Comparison of ENCODE assay signal across 14 mouse cellular contexts in the genomic region with DNA sequence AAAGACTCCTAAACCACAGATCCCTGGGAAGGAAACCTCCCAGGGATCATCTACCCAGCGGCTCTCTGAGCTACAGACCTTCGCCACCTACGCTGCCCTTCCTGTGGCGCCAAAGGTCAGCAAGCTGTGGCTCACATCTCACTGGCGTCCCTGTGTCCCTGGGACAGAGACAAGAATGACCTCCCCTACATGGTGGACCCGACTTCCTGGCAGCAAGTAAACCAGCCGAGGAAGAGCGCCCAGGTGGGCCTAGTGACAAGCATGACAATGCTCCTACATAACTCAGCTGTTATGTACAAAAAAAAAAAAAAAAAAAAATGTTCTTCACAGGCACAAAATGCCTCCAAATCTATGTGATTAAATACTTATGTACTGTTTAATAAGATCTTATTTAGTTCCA. TPM values are rescaled to one million over a fixed set of nuclear protein-coding genes. Genes with fewer than 3 reads are reported as not detected.
A peak's percentile ranks its signal among the peaks of the same experiment; 100 is the strongest.
DNase-seq lines count a peak whose midpoint lies in the region; ATAC-seq and TF ChIP-seq lines count a peak whose summit lies in the region.
"Had no signal": no experiment of that assay in that cellular context is flagged by ENCODE, and none has a peak within 500 bp of the region (broad histone marks: within the 10 kb centered on the region; RNA-seq: fewer than 3 reads in every experiment).

No protein-coding gene starts in this region.

- WGBS in hindbrain, embryonic 15.5 days, result 91% methylated on average over 8 of the region's 8 CpGs
- WGBS in hindbrain, postnatal 0 days, result 83% methylated on average over 8 of the region's 8 CpGs
- WGBS in midbrain, embryonic 13.5 days, result 87% methylated on average over 8 of the region's 8 CpGs
- WGBS in midbrain, embryonic 14.5 days, result 85% methylated on average over 8 of the region's 8 CpGs
- 79% methylated on average over 8 of the region's 8 CpGs for WGBS in stomach, embryonic 16.5 days
- WGBS in forebrain, embryonic 15.5 days, result 88% methylated on average over 8 of the region's 8 CpGs

- H3ac ChIP-seq in C2C12 (ENCODE audit: control insufficient read depth, insufficient read length, low read depth), result peak overlapping the region; percentile 12

- 0 out of 2 replicates have a peak, but pooled peaks cover 2% of the 10 kb centered on the region for H3K4me1 ChIP-seq in hindbrain, embryonic 15.5 days (replicated peaks)
- H3K4me1 ChIP-seq in hindbrain, postnatal 0 days (ENCODE audit: insufficient read depth, low read length), result no peaks in the 10 kb centered on the region
- H3K4me1 ChIP-seq in midbrain, embryonic 13.5 days (replicated peaks), result no peaks in the 10 kb centered on the region
- H3K4me1 ChIP-seq in midbrain, embryonic 14.5 days (ENCODE audit: control insufficient read depth, insufficient read depth, low read length), result no peaks in the 10 kb centered on the region
- peaks cover 4% of the 10 kb centered on the region; the same call in 1 of the 2 replicates for H3K4me1 ChIP-seq in stomach, embryonic 16.5 days (ENCODE audit: control insufficient read depth, insufficient read depth, low read length)
- no peaks in the 10 kb centered on the region for H3K4me1 ChIP-seq in forebrain, embryonic 15.5 days
- H3K4me1 ChIP-seq: forebrain, embryonic 10.5 days; forebrain, embryonic 13.5 days; hindbrain, embryonic 12.5 days had no signal

- no peaks in the 10 kb centered on the region for H3K79me3 ChIP-seq in C2C12 (ENCODE audit: low read depth)

- H3K36me3 ChIP-seq in hindbrain, embryonic 15.5 days, result peaks cover 15% of the 10 kb centered on the region; the same call in 1 of the 2 replicates
- peaks cover 8% of the 10 kb centered on the region; the same call in 1 of the 2 replicates for H3K36me3 ChIP-seq in hindbrain, postnatal 0 days (ENCODE audit: insufficient read depth, low read length)
- H3K36me3 ChIP-seq in midbrain, embryonic 13.5 days, result peaks cover 23% of the 10 kb centered on the region
- peaks cover 27% of the 10 kb centered on the region for H3K36me3 ChIP-seq in midbrain, embryonic 14.5 days (ENCODE audit: control insufficient read depth, insufficient read depth, low read length)
- peaks cover 9% of the 10 kb centered on the region for H3K36me3 ChIP-seq in C2C12 (ENCODE audit: control insufficient read depth, insufficient read depth)
- H3K36me3 ChIP-seq in stomach, embryonic 16.5 days (ENCODE audit: control insufficient read depth, insufficient read depth, low read length), result 0 out of 2 replicates have a peak, but pooled peaks cover 4% of the 10 kb centered on the region
- H3K36me3 ChIP-seq in forebrain, embryonic 15.5 days, result peaks cover 13% of the 10 kb centered on the region

- H3K9me3 ChIP-seq in hindbrain, embryonic 15.5 days, result no peaks in the 10 kb centered on the region
- H3K9me3 ChIP-seq in hindbrain, postnatal 0 days (ENCODE audit: low read length), result no peaks in the 10 kb centered on the region
- no peaks in the 10 kb centered on the region for H3K9me3 ChIP-seq in midbrain, embryonic 13.5 days
- H3K9me3 ChIP-seq in midbrain, embryonic 14.5 days (ENCODE audit: control insufficient read depth, low read length), result no peaks in the 10 kb centered on the region
- H3K9me3 ChIP-seq in stomach, embryonic 16.5 days (replicated peaks; ENCODE audit: control insufficient read depth, low read length), result no peaks in the 10 kb centered on the region
- no peaks in the 10 kb centered on the region for H3K9me3 ChIP-seq in forebrain, embryonic 15.5 days
- H3K9me3 ChIP-seq: forebrain, embryonic 10.5 days; forebrain, embryonic 13.5 days; heart, embryonic 10.5 days; hindbrain, embryonic 12.5 days had no signal

- no peak for TF ChIP-seq CTCF in hindbrain, postnatal 0 days (IDR thresholded peaks at IDR 0.05; ENCODE audit: low read depth)
- TF ChIP-seq CTCF in C2C12 (IDR thresholded peaks at IDR 0.05; ENCODE audit: control insufficient read depth, insufficient read depth, insufficient read length), result no peak

- H3K79me2 ChIP-seq in C2C12 (ENCODE audit: control insufficient read depth, insufficient read depth), result no peaks in the 10 kb centered on the region

- H3K27ac ChIP-seq in hindbrain, embryonic 15.5 days (replicated peaks), result no peak overlapping the region
- H3K27ac ChIP-seq in hindbrain, postnatal 0 days, result no peak overlapping the region
- no peak overlapping the region for H3K27ac ChIP-seq in midbrain, embryonic 13.5 days
- H3K27ac ChIP-seq in midbrain, embryonic 14.5 days (replicated peaks; ENCODE audit: low read depth, low read length), result no peak overlapping the region
- peak overlapping the region; percentile 46; the same call in 1 of the 2 replicates for H3K27ac ChIP-seq in stomach, embryonic 16.5 days (ENCODE audit: low read length)
- H3K27ac ChIP-seq in forebrain, embryonic 15.5 days (replicated peaks), result no peak overlapping the region
- H3K27ac ChIP-seq: forebrain, embryonic 10.5 days; forebrain, embryonic 13.5 days; gastrocnemius, adult 2 months; heart, adult 2 months; heart, embryonic 10.5 days; hindbrain, embryonic 12.5 days had no signal

- H3K9ac ChIP-seq in hindbrain, embryonic 15.5 days, result 0 out of 2 replicates have a peak overlapping the region, but pooled peaks have one; percentile 4
- H3K9ac ChIP-seq in hindbrain, postnatal 0 days (replicated peaks; ENCODE audit: low read length), result no peak overlapping the region
- no peak overlapping the region for H3K9ac ChIP-seq in midbrain, embryonic 13.5 days (replicated peaks)
- no peak overlapping the region for H3K9ac ChIP-seq in midbrain, embryonic 14.5 days (replicated peaks; ENCODE audit: low read length)
- no peak overlapping the region for H3K9ac ChIP-seq in stomach, embryonic 16.5 days (ENCODE audit: low read length)
- H3K9ac ChIP-seq in forebrain, embryonic 15.5 days (replicated peaks), result no peak overlapping the region
- H3K9ac ChIP-seq: forebrain, embryonic 13.5 days; forebrain, postnatal 0 days; hindbrain, embryonic 12.5 days had no signal

- H3K4me2 ChIP-seq in hindbrain, embryonic 15.5 days, result no peak overlapping the region
- H3K4me2 ChIP-seq in hindbrain, postnatal 0 days (ENCODE audit: low read depth, low read length), result no peak overlapping the region
- H3K4me2 ChIP-seq in midbrain, embryonic 13.5 days (replicated peaks), result no peak overlapping the region
- no peak overlapping the region for H3K4me2 ChIP-seq in midbrain, embryonic 14.5 days (ENCODE audit: low read length)
- H3K4me2 ChIP-seq in stomach, embryonic 16.5 days (ENCODE audit: low read depth, low read length), result no peak overlapping the region
- H3K4me2 ChIP-seq in forebrain, embryonic 15.5 days (replicated peaks), result no peak overlapping the region
- H3K4me2 ChIP-seq: hindbrain, embryonic 12.5 days had no signal

- no peak for ATAC-seq in hindbrain, embryonic 15.5 days (ENCODE audit: low FRiP score, low read depth)
- ATAC-seq in hindbrain, postnatal 0 days, result no peak
- ATAC-seq in midbrain, embryonic 13.5 days, result 0 out of 2 replicates have a peak, but pooled peaks have one; percentile 24
- ATAC-seq in midbrain, embryonic 14.5 days (ENCODE audit: low FRiP score, low TSS enrichment), result no peak
- no peak for ATAC-seq in stomach, embryonic 16.5 days (ENCODE audit: insufficient read depth, low FRiP score)
- no peak for ATAC-seq in forebrain, embryonic 15.5 days (replicated peaks)

- DNase-seq in hindbrain, postnatal 0 days (ENCODE audit: low spot score), result no peak
- no peak for DNase-seq in midbrain, embryonic 14.5 days

- no peak overlapping the region for H3K4me3 ChIP-seq in hindbrain, embryonic 15.5 days
- no peak overlapping the region for H3K4me3 ChIP-seq in hindbrain, postnatal 0 days (ENCODE audit: low read length)
- H3K4me3 ChIP-seq in midbrain, embryonic 13.5 days (replicated peaks), result no peak overlapping the region
- no peak overlapping the region for H3K4me3 ChIP-seq in midbrain, embryonic 14.5 days (replicated peaks; ENCODE audit: low read depth, low read length)
- no peak overlapping the region for H3K4me3 ChIP-seq in C2C12 (ENCODE audit: insufficient read depth, poor library complexity, severe bottlenecking)
- H3K4me3 ChIP-seq in stomach, embryonic 16.5 days (replicated peaks; ENCODE audit: low read length), result no peak overlapping the region
- no peak overlapping the region for H3K4me3 ChIP-seq in forebrain, embryonic 15.5 days
- H3K4me3 ChIP-seq: forebrain, embryonic 13.5 days; hindbrain, embryonic 12.5 days had no signal

- no peaks in the 10 kb centered on the region for H3K27me3 ChIP-seq in hindbrain, embryonic 15.5 days
- H3K27me3 ChIP-seq in hindbrain, postnatal 0 days (ENCODE audit: insufficient read depth, low read length), result no peaks in the 10 kb centered on the region
- no peaks in the 10 kb centered on the region for H3K27me3 ChIP-seq in midbrain, embryonic 13.5 days
- no peaks in the 10 kb centered on the region for H3K27me3 ChIP-seq in midbrain, embryonic 14.5 days (ENCODE audit: control insufficient read depth, insufficient read depth, low read length)
- no peaks in the 10 kb centered on the region for H3K27me3 ChIP-seq in C2C12 (ENCODE audit: control insufficient read depth, insufficient read depth, insufficient read length)
- no peaks in the 10 kb centered on the region for H3K27me3 ChIP-seq in stomach, embryonic 16.5 days (ENCODE audit: control insufficient read depth, insufficient read depth, low read length)
- H3K27me3 ChIP-seq in forebrain, embryonic 15.5 days, result no peaks in the 10 kb centered on the region
- H3K27me3 ChIP-seq: forebrain, embryonic 13.5 days; hindbrain, embryonic 12.5 days had no signal

RNA-seq across cellular contexts. Expression of gene Asb7, which starts 28.4 kb away (rescaled TPM):
- 14.1 and 16.6 TPM in 2 replicates for polyA plus RNA-seq in hindbrain, embryonic 15.5 days (2015; fragmentation: Nextera tagmentation; extraction: Ambion mirVana)
- 15.3 and 15.4 TPM in 2 replicates for total RNA-seq in hindbrain, postnatal 0 days (2014; rRNA removed)
- polyA plus RNA-seq in hindbrain, postnatal 0 days (2015; fragmentation: Nextera tagmentation; extraction: Ambion mirVana), result 10.5 and 11.7 TPM in 2 replicates
- 17.1 and 18.9 TPM in 2 replicates for polyA plus RNA-seq in midbrain, embryonic 13.5 days (2015; fragmentation: Nextera tagmentation; extraction: Ambion mirVana)
- 19.0 and 19.8 TPM in 2 replicates for polyA plus RNA-seq in midbrain, embryonic 14.5 days (2014; fragmentation: Nextera tagmentation; extraction: Ambion mirVana)
- polyA plus RNA-seq in C2C12 (2012; fragmentation: generic; extraction: Trizol), result 3.9 TPM
- polyA plus RNA-seq in stomach, embryonic 16.5 days (2015; fragmentation: Nextera tagmentation; extraction: Ambion mirVana), result 9.3 and 11.0 TPM in 2 replicates
- polyA plus RNA-seq in forebrain, embryonic 15.5 days (2015; fragmentation: Nextera tagmentation; extraction: Ambion mirVana), result 18.9 and 20.0 TPM in 2 replicates

RNA-seq across cellular contexts. Expression of gene Lins1, which starts 28.7 kb away (rescaled TPM):
- 16.6 and 17.1 TPM in 2 replicates for polyA plus RNA-seq in hindbrain, embryonic 15.5 days (2015; fragmentation: Nextera tagmentation; extraction: Ambion mirVana)
- 13.5 and 24.4 TPM in 2 replicates for total RNA-seq in hindbrain, postnatal 0 days (2014; rRNA removed)
- 14.7 and 14.8 TPM in 2 replicates for polyA plus RNA-seq in hindbrain, postnatal 0 days (2015; fragmentation: Nextera tagmentation; extraction: Ambion mirVana)
- polyA plus RNA-seq in midbrain, embryonic 13.5 days (2015; fragmentation: Nextera tagmentation; extraction: Ambion mirVana), result 20.2 and 20.4 TPM in 2 replicates
- 19.9 and 20.6 TPM in 2 replicates for polyA plus RNA-seq in midbrain, embryonic 14.5 days (2014; fragmentation: Nextera tagmentation; extraction: Ambion mirVana)
- polyA plus RNA-seq in C2C12 (2012; fragmentation: generic; extraction: Trizol), result 5.4 TPM
- 16.1 and 17.8 TPM in 2 replicates for polyA plus RNA-seq in stomach, embryonic 16.5 days (2015; fragmentation: Nextera tagmentation; extraction: Ambion mirVana)
- 21.4 and 24.1 TPM in 2 replicates for polyA plus RNA-seq in forebrain, embryonic 15.5 days (2015; fragmentation: Nextera tagmentation; extraction: Ambion mirVana)
